Mouse (Mus musculus) hindbrain, embryonic 15.5 days (tissue): ENCODE results near the gene Tmem179b. TPM values are rescaled to one million over a fixed set of nuclear protein-coding genes. Genes with fewer than 3 reads are reported as not detected.

Experiments
- ATAC-seq: fragments of 200-750 bp; cut with Nextera tagmentation; 2 replicates; pipeline ENCODE4 v1.8.0; 2017; ENCODE audit warnings: low read depth, moderate number of reproducible peaks, moderate TSS enrichment; ENCODE audit not compliant: low FRiP score
- H3K27ac ChIP-seq: fragments of 300-500 bp; sonication (generic); replicated peaks from 2 replicates; pipeline ENCODE4 v1.5.1; 2015; ENCODE audit warnings: mild to moderate bottlenecking, inconsistent platforms
- H3K27me3 ChIP-seq: fragments of 300-500 bp; sonication (generic); 2 replicates; pipeline ENCODE4 v1.6.1; 2015; ENCODE audit warnings: control low read depth, inconsistent platforms
- H3K36me3 ChIP-seq: fragments of 300-500 bp; sonication (generic); 2 replicates; pipeline ENCODE4 v1.6.1; 2015; ENCODE audit warnings: control low read depth, inconsistent platforms
- H3K4me1 ChIP-seq: fragments of 300-500 bp; sonication (generic); replicated peaks from 2 replicates; pipeline ENCODE4 v1.6.1; 2015; ENCODE audit warnings: control low read depth, inconsistent platforms
- H3K4me2 ChIP-seq: fragments of 300-500 bp; sonication (generic); 2 replicates; pipeline ENCODE4 v1.6.1; 2015; ENCODE audit warnings: moderate library complexity, mild to moderate bottlenecking, inconsistent platforms
- H3K4me3 ChIP-seq: fragments of 300-500 bp; sonication (generic); 2 replicates; pipeline ENCODE4 v1.5.1; 2015; ENCODE audit warnings: mild to moderate bottlenecking, inconsistent platforms
- H3K9ac ChIP-seq: fragments of 300-500 bp; sonication (generic); 2 replicates; pipeline ENCODE4 v1.6.1; 2015; ENCODE audit warnings: inconsistent platforms
- H3K9me3 ChIP-seq: fragments of 300-500 bp; sonication (generic); 2 replicates; pipeline ENCODE4 v1.6.1; 2016; ENCODE audit warnings: control low read depth, inconsistent platforms
- WGBS: fragments of 180-500 bp; shearing (Covaris S2); methylation state at CpG from one replicate; pipeline ENCODE4 v1.1.7; 2015; 5-methylcytosine and 5-hydroxymethylcytosine counted together
- polyA plus RNA-seq: library from polyadenylated mRNA; unstranded; fragments of >200 nt; fragmentation: Nextera tagmentation; extraction: Ambion mirVana; gene quantifications from 2 replicates; pipeline ENCODE4 v1.2.1, GENCODE M21; 2015

Tmem179b gene
- polyA plus RNA-seq, 1 experiment from 2014 or later: 33.1 TPM

- Histone ChIP-seq H3K4me3 (peak overlapping the region; percentile 68), H3K9ac (peak overlapping the region; percentile 84; the same call in 1 of the 2 replicates), H3K36me3 (peaks cover 36% of the 10 kb centered on the region), H3K9me3 (no peaks in the 10 kb centered on the region), H3K4me2 (peak overlapping the region; percentile 95), H3K27ac (peak overlapping the region; percentile 99; the same call in 1 of the 2 replicates), H3K4me1 (peaks cover 42% of the 10 kb centered on the region), H3K27me3 (no peaks in the 10 kb centered on the region)
- 60% methylated on average over 6 of the region's 6 CpGs for WGBS
- no peak for ATAC-seq
These were observed 858 bp downstream of the Tmem179b start for GRCm38 (mm10) chr19:8773409-8773808.

- no peaks in the 10 kb centered on the region for H3K27me3 ChIP-seq
- peaks cover 42% of the 10 kb centered on the region for H3K4me1 ChIP-seq
- H3K9me3 ChIP-seq: no peaks in the 10 kb centered on the region
- peak overlapping the region; percentile 95 for H3K4me2 ChIP-seq
- WGBS: 94% methylated on average over 5 of the region's 5 CpGs
- peak overlapping the region; percentile 68 for H3K4me3 ChIP-seq
- no peak overlapping the region for H3K27ac ChIP-seq
- peaks cover 36% of the 10 kb centered on the region for H3K36me3 ChIP-seq
- peak overlapping the region; percentile 84; the same call in 1 of the 2 replicates for H3K9ac ChIP-seq
- no peak for ATAC-seq
These were observed 1.3 kb downstream of the Tmem179b start for GRCm38 (mm10) chr19:8772996-8773395.

- Histone ChIP-seq H3K9ac (peak within 1 kb of the TSS; percentile 94), H3K4me1 (peaks cover 38% of the 10 kb centered on the region), H3K36me3 (peaks cover 57% of the 10 kb centered on the region), H3K27ac (peak within 1 kb of the TSS; percentile 92), H3K4me2 (peak within 1 kb of the TSS; percentile 62), H3K9me3 (no peaks in the 10 kb centered on the region), H3K27me3 (no peaks in the 10 kb centered on the region), H3K4me3 (peak within 1 kb of the TSS; percentile 85)
- ATAC-seq: peak; percentile 60; the same call in 1 of the 2 replicates
- 24% methylated on average over 29 of the region's 29 CpGs for WGBS
These were observed 3.5 kb downstream of the Tmem179b start, which contains the start of gene Tmem223 for GRCm38 (mm10) chr19:8770567-8771270. Gene Tmem223 (plus strand): TSS chr19:8770996.

- 97% methylated on average over 9 of the region's 9 CpGs for WGBS
- Histone ChIP-seq H3K4me1 (peaks cover 5% of the 10 kb centered on the region), H3K27ac (no peak overlapping the region), H3K9me3 (no peaks in the 10 kb centered on the region), H3K4me3 (no peak overlapping the region), H3K27me3 (no peaks in the 10 kb centered on the region), H3K4me2 (no peak overlapping the region), H3K9ac (no peak overlapping the region), H3K36me3 (peaks cover 82% of the 10 kb centered on the region)
- ATAC-seq: no peak
These were observed 8.7 kb downstream of the Tmem179b start for GRCm38 (mm10) chr19:8765562-8765961.

GRCm38 (mm10) chr19:8763276-8763675, 11.0 kb downstream of the Tmem179b start:
- H3K36me3 ChIP-seq: peaks cover 59% of the 10 kb centered on the region
- H3K27me3 ChIP-seq: no peaks in the 10 kb centered on the region
- no peak overlapping the region for H3K9ac ChIP-seq
- H3K27ac ChIP-seq: no peak overlapping the region
- no peaks in the 10 kb centered on the region for H3K9me3 ChIP-seq
- H3K4me3 ChIP-seq: no peak overlapping the region
- 93% methylated on average over 4 of the region's 4 CpGs for WGBS
- no peak overlapping the region for H3K4me2 ChIP-seq
- no peak for ATAC-seq
- H3K4me1 ChIP-seq: peaks cover 9% of the 10 kb centered on the region

- WGBS: 85% methylated on average over 2 of the region's 2 CpGs
- Histone ChIP-seq H3K36me3 (peaks cover 34% of the 10 kb centered on the region), H3K4me3 (no peak overlapping the region)
These were observed 13.5 kb downstream of the Tmem179b start for GRCm38 (mm10) chr19:8760757-8761156.

GRCm38 (mm10) chr19:8758899-8759298, 15.4 kb downstream of the Tmem179b start:
- H3K4me3 ChIP-seq: no peak overlapping the region
- H3K9ac ChIP-seq: no peak overlapping the region
- 94% methylated on average over 2 of the region's 2 CpGs for WGBS
- H3K9me3 ChIP-seq: no peaks in the 10 kb centered on the region
- H3K4me2 ChIP-seq: 0 out of 2 replicates have a peak overlapping the region, but pooled peaks have one; percentile 85
- ATAC-seq: no peak
- H3K4me1 ChIP-seq: peaks cover 32% of the 10 kb centered on the region
- no peak overlapping the region for H3K27ac ChIP-seq
- H3K36me3 ChIP-seq: peaks cover 24% of the 10 kb centered on the region
- no peaks in the 10 kb centered on the region for H3K27me3 ChIP-seq

More at GRCm38 (mm10) chr19:8760757-8761156, 13.5 kb downstream of the Tmem179b start:
- ATAC-seq: no peak
- Histone ChIP-seq H3K9ac (no peak overlapping the region), H3K9me3 (no peaks in the 10 kb centered on the region), H3K4me2 (no peak overlapping the region), H3K4me1 (peaks cover 25% of the 10 kb centered on the region), H3K27ac (no peak overlapping the region), H3K27me3 (no peaks in the 10 kb centered on the region)

GRCm38 (mm10) chr19:8757471-8757998, 16.7 kb downstream of the Tmem179b start:
- whole genome bisulfite sequencing: 6% methylated on average over 14 of the region's 14 CpGs

GRCm38 (mm10) chr19:8756635-8757387, 17.5 kb downstream of the Tmem179b start, which contains the start of gene Nxf1:
Gene Nxf1 (plus strand): TSS chr19:8757073.
- ATAC-seq: peak; percentile 94
- Histone ChIP-seq H3K27me3 (no peaks in the 10 kb centered on the region), H3K4me2 (peak within 1 kb of the TSS; percentile 85), H3K4me1 (peaks cover 32% of the 10 kb centered on the region), H3K27ac (peak within 1 kb of the TSS; percentile 90), H3K9me3 (no peaks in the 10 kb centered on the region), H3K9ac (peak within 1 kb of the TSS; percentile 91), H3K36me3 (peaks cover 25% of the 10 kb centered on the region), H3K4me3 (peak within 1 kb of the TSS; percentile 92)
- WGBS: under 1% methylated on average over 75 of the region's 75 CpGs

More at GRCm38 (mm10) chr19:8757471-8757998, 16.7 kb downstream of the Tmem179b start:
- H3K36me3 ChIP-seq: peaks cover 20% of the 10 kb centered on the region
- peak overlapping the region; percentile 91 for H3K9ac ChIP-seq
- no peak for ATAC-seq
- H3K4me1 ChIP-seq: peaks cover 32% of the 10 kb centered on the region
- H3K27me3 ChIP-seq: no peaks in the 10 kb centered on the region
- H3K4me3 ChIP-seq: peak overlapping the region; percentile 92
- H3K9me3 ChIP-seq: no peaks in the 10 kb centered on the region
- peak overlapping the region; percentile 85 for H3K4me2 ChIP-seq
- peak overlapping the region; percentile 90 for H3K27ac ChIP-seq

- Histone ChIP-seq H3K27ac (no peak overlapping the region), H3K36me3 (peaks cover 34% of the 10 kb centered on the region), H3K4me3 (peak overlapping the region; percentile 92; the same call in 1 of the 2 replicates), H3K4me1 (peaks cover 32% of the 10 kb centered on the region), H3K4me2 (peak overlapping the region; percentile 85), H3K9me3 (no peaks in the 10 kb centered on the region), H3K9ac (no peak overlapping the region), H3K27me3 (no peaks in the 10 kb centered on the region)
- WGBS: 79% methylated on average over 3 of the region's 3 CpGs
- ATAC-seq: no peak
These were observed 18.6 kb downstream of the Tmem179b start for GRCm38 (mm10) chr19:8755652-8756051.

- H3K27me3 ChIP-seq: no peaks in the 10 kb centered on the region
- peaks cover 11% of the 10 kb centered on the region for H3K4me1 ChIP-seq
- peaks cover 89% of the 10 kb centered on the region for H3K36me3 ChIP-seq
- H3K4me3 ChIP-seq: no peak overlapping the region
- 82% methylated on average over 2 of the region's 2 CpGs for WGBS
- ATAC-seq: no peak
- no peak overlapping the region for H3K9ac ChIP-seq
- no peaks in the 10 kb centered on the region for H3K9me3 ChIP-seq
- H3K27ac ChIP-seq: no peak overlapping the region
- H3K4me2 ChIP-seq: no peak overlapping the region
These were observed 26.9 kb downstream of the Tmem179b start for GRCm38 (mm10) chr19:8747368-8747767.

- no peak for ATAC-seq
- WGBS: 100% methylated on average over 1 of the region's 1 CpGs
- peaks cover 24% of the 10 kb centered on the region for H3K4me1 ChIP-seq
- H3K27ac ChIP-seq: no peak overlapping the region
- no peaks in the 10 kb centered on the region for H3K27me3 ChIP-seq
- H3K4me2 ChIP-seq: no peak overlapping the region
- H3K36me3 ChIP-seq: peaks cover 74% of the 10 kb centered on the region
- H3K4me3 ChIP-seq: no peak overlapping the region
- no peaks in the 10 kb centered on the region for H3K9me3 ChIP-seq
- no peak overlapping the region for H3K9ac ChIP-seq
These were observed 28.9 kb downstream of the Tmem179b start for GRCm38 (mm10) chr19:8745382-8745781.
